Mouse (Mus musculus) ES-E14 (cell line): ENCODE results near the gene Pde4d. TPM values are rescaled to one million over a fixed set of nuclear protein-coding genes. Genes with fewer than 3 reads are reported as not detected.

Experiments used
- DNase-seq: peaks from one replicate; pipeline ENCODE4 v3.0.0-alpha.2; 2013; ENCODE audit warnings: low read depth, low spot score
- H3K27ac ChIP-seq: 2 replicates; pipeline ENCODE4 v1.5.1; 2012; ENCODE audit warnings: low read depth, mild to moderate bottlenecking, low read length, moderate library complexity, mixed read lengths; ENCODE audit not compliant: poor library complexity, insufficient read depth, severe bottlenecking
- H3K36me3 ChIP-seq: 2 replicates; pipeline ENCODE4 v1.6.1; 2012; ENCODE audit warnings: mild to moderate bottlenecking, low read length, moderate library complexity, mixed read lengths; ENCODE audit not compliant: control insufficient read depth, poor library complexity, insufficient read depth, severe bottlenecking
- H3K4me1 ChIP-seq, 2 experiments: fragments of 150-350 bp in 1 of 2; sonication (generic) in 1 of 2; 2 replicates each; pipeline ENCODE4 v1.6.1; 2012; ENCODE audit warnings: low read length in 2 of 2, mild to moderate bottlenecking in 1 of 2, mixed read lengths in 1 of 2; ENCODE audit not compliant: control insufficient read depth in 2 of 2, insufficient read depth in 2 of 2, poor library complexity in 1 of 2
- H3K4me3 ChIP-seq, 2 experiments: fragments of 150-350 bp in 1 of 2; sonication (generic) in 1 of 2; 2 replicates each; pipeline ENCODE4 v1.5.1; 2012; ENCODE audit warnings: low read length in 2 of 2, low read depth in 1 of 2, mild to moderate bottlenecking in 1 of 2, mixed read lengths in 1 of 2; ENCODE audit not compliant: insufficient read depth in 1 of 2, poor library complexity in 1 of 2, severe bottlenecking in 1 of 2
- H3K9ac ChIP-seq: 2 replicates; pipeline ENCODE4 v1.6.1; 2012; ENCODE audit warnings: low read depth, mild to moderate bottlenecking, low read length, mixed read lengths; ENCODE audit not compliant: poor library complexity, insufficient read depth, severe bottlenecking
- H3K9me3 ChIP-seq: fragments of 150-350 bp; sonication (generic); 2 replicates; pipeline ENCODE4 v1.6.1; 2012; ENCODE audit warnings: low read depth, mild to moderate bottlenecking, low read length; ENCODE audit not compliant: control insufficient read depth, insufficient read depth
- CHD2 ChIP-seq: IDR thresholded peaks from 2 replicates; pipeline ENCODE4 v1.6.1; 2014; ENCODE audit warnings: mild to moderate bottlenecking, low read depth, low read length, inconsistent platforms
- HCFC1 ChIP-seq: IDR thresholded peaks from 2 replicates; pipeline ENCODE4 v1.6.1; 2012; ENCODE audit warnings: low read length, inconsistent platforms, borderline replicate concordance; ENCODE audit not compliant: insufficient read depth
- MAFK ChIP-seq: IDR thresholded peaks from 2 replicates; pipeline ENCODE4 v1.6.1; 2014; ENCODE audit warnings: mild to moderate bottlenecking, low read depth, low read length, inconsistent platforms; ENCODE audit not compliant: insufficient read depth
- ZC3H11A ChIP-seq: IDR thresholded peaks from 2 replicates; pipeline ENCODE4 v1.6.1; 2012; ENCODE audit warnings: low read depth, mild to moderate bottlenecking, inconsistent platforms, low read length, borderline replicate concordance
- ZNF384 ChIP-seq: IDR thresholded peaks from 2 replicates; pipeline ENCODE4 v1.6.1; 2012; ENCODE audit warnings: low read depth, low read length, inconsistent platforms
- in situ Hi-C, 2 experiments: fragments of 600-800 bp; cut with MboI; formaldehyde crosslinking; loops; one replicate each; pipeline ENCODE4 v1.15.1; 2025; ENCODE audit warnings: low sequenced_read_pairs in 2 of 2, inconsistent platforms in 1 of 2; ENCODE audit not compliant: unreplicated experiment in 2 of 2
- total RNA-seq: library from RNA; depleted of rRNA; stranded (reverse); fragments of 300-350 nt; gene quantifications from 2 replicates; pipeline ENCODE4 v1.2.3, GENCODE M21; 2012

The Pde4d gene
- total RNA-seq, 1 experiment, result 10.4 TPM

GRCm38 (mm10) chr13:109066581-109067159 is 616.9 kb downstream of the Pde4d start:
- Histone ChIP-seq H3K4me3 (no peak overlapping the region), H3K27ac (no peak overlapping the region), H3K9me3 (no peaks in the 10 kb centered on the region), H3K9ac (no peak overlapping the region), H3K36me3 (no peaks in the 10 kb centered on the region), H3K4me1 (no peaks in the 10 kb centered on the region)
- DNase-seq, result no peak
- no peak for TF ChIP-seq ZC3H11A
- TF ChIP-seq MAFK, result no peak
- TF ChIP-seq HCFC1, result no peak
- no peak for TF ChIP-seq CHD2
- no peak for TF ChIP-seq ZNF384
- in situ Hi-C loops, result no loop called here

- Histone ChIP-seq H3K4me1 (no peaks in the 10 kb centered on the region), H3K9ac (no peak overlapping the region), H3K4me3 (no peak overlapping the region), H3K9me3 (no peaks in the 10 kb centered on the region), H3K27ac (no peak overlapping the region), H3K36me3 (no peaks in the 10 kb centered on the region)
- in situ Hi-C loops, result no loop called here
- DNase-seq, result no peak
- TF ChIP-seq CHD2, result no peak
Measured at GRCm38 (mm10) chr13:109068258-109069219, 618.8 kb downstream of the Pde4d start.

- DNase-seq, result peak; percentile 50
- Histone ChIP-seq H3K9me3 (no peaks in the 10 kb centered on the region), H3K4me3 (no peak overlapping the region), H3K9ac (no peak overlapping the region), H3K4me1 (no peaks in the 10 kb centered on the region), H3K36me3 (no peaks in the 10 kb centered on the region), H3K27ac (no peak overlapping the region)
- in situ Hi-C loops, result no loop called here
- TF ChIP-seq MAFK, result no peak
- TF ChIP-seq ZNF384, result no peak
- TF ChIP-seq HCFC1, result no peak
- no peak for TF ChIP-seq CHD2
- TF ChIP-seq ZC3H11A, result no peak
Measured at GRCm38 (mm10) chr13:109073371-109073770, 623.6 kb downstream of the Pde4d start.

GRCm38 (mm10) chr13:109074078-109074477 is 624.3 kb downstream of the Pde4d start:
- no peak overlapping the region for H3K9ac ChIP-seq
- TF ChIP-seq HCFC1 (no peak), CHD2 (no peak), MAFK (no peak), ZC3H11A (no peak), ZNF384 (no peak)
- no peaks in the 10 kb centered on the region for H3K36me3 ChIP-seq
- no peak overlapping the region for H3K4me3 ChIP-seq
- DNase-seq, result no peak
- in situ Hi-C loops, result no loop called here
- no peaks in the 10 kb centered on the region for H3K9me3 ChIP-seq
- no peaks in the 10 kb centered on the region for H3K4me1 ChIP-seq
- no peak overlapping the region for H3K27ac ChIP-seq

GRCm38 (mm10) chr13:109092654-109093053 is 642.9 kb downstream of the Pde4d start:
- Histone ChIP-seq H3K27ac (no peak overlapping the region), H3K4me3 (no peak overlapping the region), H3K4me1 (no peaks in the 10 kb centered on the region), H3K9me3 (no peaks in the 10 kb centered on the region), H3K9ac (no peak overlapping the region), H3K36me3 (no peaks in the 10 kb centered on the region)
- TF ChIP-seq ZC3H11A (no peak), CHD2 (no peak), MAFK (no peak), ZNF384 (no peak), HCFC1 (no peak)
- in situ Hi-C loops, result no loop called here
- no peak for DNase-seq
